ENCODE assay signal across 26 mouse cellular contexts in genomic region chr14:57107916-57108315, GRCm38 (mm10). TPM values are rescaled to one million over a fixed set of nuclear protein-coding genes. Genes with fewer than 3 reads are reported as not detected.
"Had no signal": no experiment of that assay in that cellular context is flagged by ENCODE, and none has a peak within 500 bp of the region (broad histone marks: within the 10 kb centered on the region; RNA-seq: fewer than 3 reads in every experiment).

No protein-coding gene starts in this region.

- H3K9ac ChIP-seq: limb, embryonic 12.5 days; limb, embryonic 15.5 days; liver, embryonic 13.5 days; neural tube, embryonic 12.5 days; neural tube, embryonic 15.5 days; stomach, embryonic 15.5 days had no signal

- DNase-seq: kidney, postnatal 10 days; kidney, postnatal 36 days; layer of hippocampus, postnatal 36 days; left cerebral cortex, postnatal 4 days; liver, embryonic 13.5 days; lung, adult 2 months; lung, postnatal 14 days; lung, postnatal 4 days; midbrain, embryonic 14.5 days; right cerebral cortex, adult 18-20 months; right cerebral cortex, postnatal 25 days; spleen, adult 18-20 months; thymus, postnatal 25 days had no signal

- H3K4me3 ChIP-seq: limb, embryonic 12.5 days; limb, embryonic 15.5 days; liver, embryonic 13.5 days; neural tube, embryonic 12.5 days; neural tube, embryonic 15.5 days; stomach, embryonic 15.5 days had no signal

- H3K27ac ChIP-seq: limb, embryonic 12.5 days; limb, embryonic 15.5 days; liver, embryonic 13.5 days; neural tube, embryonic 12.5 days; neural tube, embryonic 15.5 days; stomach, embryonic 15.5 days had no signal

- H3K36me3 ChIP-seq: limb, embryonic 12.5 days; limb, embryonic 15.5 days; liver, embryonic 13.5 days; neural tube, embryonic 12.5 days; neural tube, embryonic 15.5 days; stomach, embryonic 15.5 days had no signal

RNA-seq across cellular contexts. Expression of gene Gjb2, which starts 3.4 kb away (rescaled TPM):
- total RNA-seq: megakaryocyte progenitor cell, adult 5-6 weeks; megakaryocyte-erythroid progenitor cell, adult 5-6 weeks had no signal

RNA-seq across cellular contexts. Expression of gene Gm4491, which starts 7.8 kb away (rescaled TPM):
- total RNA-seq: left cerebral cortex, postnatal 4 days; megakaryocyte progenitor cell, adult 5-6 weeks; megakaryocyte-erythroid progenitor cell, adult 5-6 weeks; midbrain, postnatal 0 days had no signal
- polyA plus RNA-seq: kidney, embryonic 14.5 days; limb, embryonic 12.5 days; liver, embryonic 13.5 days; liver, embryonic 16.5 days; lung, adult 2 months; lung, embryonic 16.5 days; midbrain, embryonic 11.5 days; neural tube, embryonic 12.5 days; neural tube, embryonic 15.5 days; stomach, embryonic 15.5 days; thymus, postnatal 0 days had no signal

RNA-seq across cellular contexts. Expression of gene Gjb6, which starts 25.5 kb away (rescaled TPM):
- total RNA-seq: megakaryocyte progenitor cell, adult 5-6 weeks; megakaryocyte-erythroid progenitor cell, adult 5-6 weeks had no signal
- polyA plus RNA-seq: liver, embryonic 16.5 days had no signal

RNA-seq across cellular contexts. Expression of gene Gja3, which starts 50.0 kb away (rescaled TPM):
- total RNA-seq: megakaryocyte progenitor cell, adult 5-6 weeks; megakaryocyte-erythroid progenitor cell, adult 5-6 weeks had no signal
- polyA plus RNA-seq: midbrain, embryonic 14.5 days had no signal
